Mouse (Mus musculus) urinary bladder, postnatal 25 days (tissue): ENCODE measurements around the gene Ctnnd2.

Source experiments
- DNase-seq: peaks from one replicate; pipeline ENCODE4 v3.0.0; 2022; ENCODE audit warnings: low spot score

Gene Ctnnd2

GRCm38 (mm10) chr15:30240881-30241280 lies 68.5 kb downstream of the Ctnnd2 start:
- DNase-seq: no peak

DNA sequence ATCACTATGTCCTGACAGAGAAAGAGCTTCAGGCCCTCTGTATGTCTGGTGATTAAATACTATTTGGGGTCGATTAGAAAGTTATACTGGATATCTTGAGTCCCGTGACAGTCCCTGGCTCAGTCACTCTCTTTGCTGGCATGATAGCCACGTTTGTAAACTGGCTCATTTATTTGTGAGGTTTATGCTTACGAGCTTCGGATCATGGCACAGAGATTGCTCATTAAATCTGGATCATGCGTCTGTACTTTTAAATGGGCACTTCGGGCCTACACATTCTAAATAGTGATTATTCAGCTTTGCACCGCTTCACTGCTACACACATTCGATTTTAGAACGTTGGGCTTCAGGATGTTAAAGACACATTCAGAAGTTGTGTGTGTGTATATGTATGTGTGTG lies 96.4 kb downstream of the Ctnnd2 start:
- DNase-seq: no peak

DNA sequence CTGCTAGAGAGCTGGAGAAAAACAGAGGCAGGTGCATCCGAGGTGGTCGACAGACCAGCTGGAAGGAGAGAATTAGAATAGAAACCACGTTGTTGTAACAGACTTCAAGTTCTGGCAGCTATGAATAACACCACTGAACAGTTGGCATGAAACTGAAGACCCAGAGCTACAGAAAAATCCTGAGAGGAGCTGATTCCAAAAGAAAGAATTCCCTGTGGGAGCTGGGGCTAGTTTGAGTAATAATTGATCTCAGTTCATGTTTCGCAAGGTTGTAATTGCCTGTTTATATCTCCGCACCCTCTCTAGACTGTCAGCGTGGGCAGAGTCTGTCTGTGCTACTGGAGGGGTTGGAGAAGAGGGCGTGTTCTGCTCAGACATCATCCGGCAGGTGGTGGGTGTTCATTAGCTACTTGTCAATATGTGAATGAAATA lies 98.8 kb downstream of the Ctnnd2 start:
- no peak for DNase-seq

DNA sequence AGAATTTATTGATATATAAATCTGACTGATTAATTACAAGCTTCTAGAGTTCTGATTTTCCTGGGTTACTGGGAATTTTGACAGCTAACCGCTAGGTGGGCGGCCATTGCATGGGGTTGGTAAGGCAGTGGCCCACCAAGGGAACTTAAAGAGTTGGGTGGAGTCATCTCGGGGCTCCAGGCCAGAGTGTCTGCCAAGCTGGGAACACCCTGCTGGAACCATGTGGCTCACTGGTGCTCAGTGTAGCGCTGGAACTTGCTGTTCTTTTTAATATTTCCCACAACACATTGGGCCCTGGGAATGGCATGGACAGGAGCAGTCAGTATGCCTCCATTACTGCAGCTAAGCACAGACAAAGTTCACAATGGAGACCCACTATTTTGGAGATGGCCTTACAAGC lies 99.9 kb downstream of the Ctnnd2 start:
- no peak for DNase-seq

DNA sequence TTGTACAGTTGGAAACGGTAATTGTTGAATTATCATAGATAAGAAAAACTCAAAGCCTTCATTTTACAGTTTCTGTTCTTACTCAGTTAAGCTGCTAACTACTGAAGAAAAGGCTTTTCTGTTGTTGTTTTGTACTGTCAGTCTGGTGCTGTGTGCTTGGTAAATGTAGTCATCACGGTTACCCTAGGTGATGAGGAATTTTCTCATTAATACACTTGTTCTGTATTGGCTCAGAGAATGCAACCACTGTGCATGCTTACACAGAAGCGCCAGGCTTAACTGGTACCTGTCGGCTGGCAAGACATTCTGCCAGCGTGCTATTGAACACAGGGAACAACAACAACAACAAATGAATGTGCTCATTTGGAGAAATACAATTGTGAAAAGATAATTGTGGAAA lies 103.3 kb downstream of the Ctnnd2 start:
- DNase-seq: no peak

DNA sequence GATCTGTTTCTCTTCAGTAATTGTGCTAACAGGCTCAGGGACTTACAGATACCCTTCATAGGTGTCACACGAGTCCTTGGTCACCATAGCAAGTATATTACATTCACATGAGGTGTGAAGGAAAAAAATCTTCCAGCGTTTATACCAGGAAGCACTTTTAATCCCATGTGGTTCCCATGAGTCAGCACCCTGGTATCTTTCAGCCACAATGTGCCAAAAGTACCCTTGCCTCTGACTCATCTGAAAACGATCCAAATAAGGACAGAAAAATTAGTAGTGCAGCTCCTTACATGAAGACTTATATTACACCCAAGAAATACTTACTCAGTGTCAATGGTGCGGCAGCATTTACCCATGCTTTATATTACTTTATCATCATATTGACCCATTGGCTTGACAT lies 104.3 kb downstream of the Ctnnd2 start:
- DNase-seq: no peak

GRCm38 (mm10) chr15:30278610-30279009 lies 106.2 kb downstream of the Ctnnd2 start:
- DNase-seq: no peak

GRCm38 (mm10) chr15:30285572-30286244 lies 113.3 kb downstream of the Ctnnd2 start:
- DNase-seq: no peak

DNA sequence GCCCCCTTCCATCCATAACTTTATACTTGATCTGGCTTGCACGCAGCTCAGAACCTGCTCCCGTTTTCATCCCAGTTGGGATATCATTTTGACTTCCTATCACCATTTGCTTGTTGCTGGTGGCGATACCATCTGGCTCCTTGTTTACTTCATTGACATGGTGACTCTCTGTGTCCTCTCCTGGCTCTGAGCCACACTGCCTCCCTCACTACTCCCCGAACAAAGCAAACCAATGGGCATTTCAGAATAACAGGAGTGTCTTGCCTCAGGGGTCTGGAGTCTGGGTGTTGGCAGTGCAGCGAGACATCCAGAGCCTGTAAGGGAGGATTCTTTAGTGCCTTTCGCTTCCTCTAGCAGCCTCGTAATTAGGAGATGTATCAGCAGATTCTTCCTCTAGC lies 113.9 kb downstream of the Ctnnd2 start:
- DNase-seq: no peak

- no peak for DNase-seq
Measured at GRCm38 (mm10) chr15:30302824-30303223, 130.4 kb downstream of the Ctnnd2 start.

DNA sequence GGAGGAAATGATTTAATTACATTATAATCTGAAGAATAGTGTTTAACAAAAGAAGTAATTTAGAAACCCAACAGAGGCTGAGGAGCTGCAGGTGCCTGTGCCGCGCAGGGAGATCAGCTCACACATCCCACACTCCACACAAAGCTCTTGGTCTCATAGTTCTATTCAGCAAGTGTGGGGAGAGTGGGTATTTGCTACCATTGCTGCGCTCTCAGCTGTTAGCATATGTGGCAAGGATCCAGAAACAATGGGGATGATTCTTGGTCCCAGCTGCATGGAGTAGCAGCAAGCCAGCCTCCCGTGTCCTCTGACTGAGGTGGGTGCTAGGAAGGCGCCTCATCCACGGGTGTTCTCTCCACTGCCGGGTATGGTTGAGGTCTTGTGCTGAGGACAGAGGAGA lies 134.0 kb downstream of the Ctnnd2 start:
- no peak for DNase-seq

DNA sequence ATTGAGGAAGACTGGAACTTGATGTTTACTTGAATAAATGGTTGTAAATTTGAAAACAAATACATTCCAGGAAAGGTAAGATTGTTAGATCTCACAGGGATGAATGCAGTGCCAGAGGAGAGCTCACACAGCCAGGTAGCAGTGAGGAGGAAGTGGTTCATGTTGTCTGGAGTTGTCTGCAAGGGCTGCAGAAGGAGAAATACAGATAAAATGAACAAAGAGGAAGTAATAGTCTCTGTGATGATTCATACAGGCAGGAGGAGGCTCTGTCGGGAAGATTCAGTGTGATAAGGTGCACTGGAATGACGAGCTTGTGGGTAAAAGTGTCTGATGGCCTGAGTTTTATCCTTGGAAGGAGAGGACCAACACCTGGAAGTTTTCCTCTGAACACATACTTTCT lies 150.2 kb downstream of the Ctnnd2 start:
- no peak for DNase-seq

GRCm38 (mm10) chr15:30333336-30334310 lies 161.2 kb downstream of the Ctnnd2 start:
- DNase-seq: no peak

DNA sequence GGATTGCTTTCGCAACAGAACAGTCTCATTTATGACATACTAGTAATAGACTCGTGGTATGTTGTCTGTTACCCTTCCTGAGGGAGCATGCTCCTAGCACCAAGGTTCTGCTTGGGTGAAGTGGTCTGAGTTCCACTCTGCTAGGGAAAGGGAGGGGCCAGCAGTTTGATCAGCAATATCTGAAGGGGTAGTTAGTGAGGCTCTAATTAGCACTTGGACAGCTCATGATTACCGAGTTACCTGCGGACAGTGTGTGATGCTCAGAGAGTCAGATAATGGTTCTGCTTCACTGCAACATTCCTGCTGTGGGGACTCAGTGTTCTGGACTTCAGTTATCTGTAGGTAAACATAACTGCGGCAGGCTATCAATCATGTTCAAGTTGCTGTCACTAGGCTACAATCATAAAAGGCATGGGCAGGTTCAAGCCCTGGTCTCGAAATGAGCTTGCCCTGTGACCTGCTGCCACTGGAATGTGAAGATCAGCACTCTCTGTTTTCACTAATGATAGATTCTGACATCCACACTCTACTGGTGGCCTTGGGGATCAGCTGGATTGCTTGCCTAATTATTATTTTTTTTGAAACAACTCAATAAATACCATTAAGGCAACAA lies 166.3 kb downstream of the Ctnnd2 start:
- no peak for DNase-seq

GRCm38 (mm10) chr15:30345754-30346153 lies 173.4 kb downstream of the Ctnnd2 start:
- DNase-seq: peak; percentile 38

GRCm38 (mm10) chr15:30364491-30364890 lies 192.1 kb downstream of the Ctnnd2 start:
- no peak for DNase-seq

DNA sequence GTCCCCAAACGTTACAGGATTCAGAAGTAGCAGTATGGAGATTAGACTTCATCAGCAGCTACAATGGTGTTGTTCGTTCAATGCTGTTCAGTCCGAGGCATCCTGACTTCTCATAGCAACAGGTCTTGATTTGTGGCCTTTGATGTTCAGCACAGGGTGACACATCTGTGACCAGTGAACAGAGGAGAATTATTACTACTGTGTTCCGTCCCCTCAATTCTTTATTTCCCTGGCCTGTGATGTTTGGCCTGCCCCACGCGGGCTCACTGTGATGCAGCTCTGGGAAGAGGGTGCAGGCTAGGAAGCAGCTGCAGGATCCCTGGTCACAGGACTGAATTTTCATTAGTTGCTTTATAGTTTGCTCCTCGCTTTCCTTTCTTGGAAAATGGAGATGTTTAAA lies 197.6 kb downstream of the Ctnnd2 start:
- no peak for DNase-seq

- DNase-seq: no peak
Measured at GRCm38 (mm10) chr15:30371151-30371550, 198.8 kb downstream of the Ctnnd2 start.

DNA sequence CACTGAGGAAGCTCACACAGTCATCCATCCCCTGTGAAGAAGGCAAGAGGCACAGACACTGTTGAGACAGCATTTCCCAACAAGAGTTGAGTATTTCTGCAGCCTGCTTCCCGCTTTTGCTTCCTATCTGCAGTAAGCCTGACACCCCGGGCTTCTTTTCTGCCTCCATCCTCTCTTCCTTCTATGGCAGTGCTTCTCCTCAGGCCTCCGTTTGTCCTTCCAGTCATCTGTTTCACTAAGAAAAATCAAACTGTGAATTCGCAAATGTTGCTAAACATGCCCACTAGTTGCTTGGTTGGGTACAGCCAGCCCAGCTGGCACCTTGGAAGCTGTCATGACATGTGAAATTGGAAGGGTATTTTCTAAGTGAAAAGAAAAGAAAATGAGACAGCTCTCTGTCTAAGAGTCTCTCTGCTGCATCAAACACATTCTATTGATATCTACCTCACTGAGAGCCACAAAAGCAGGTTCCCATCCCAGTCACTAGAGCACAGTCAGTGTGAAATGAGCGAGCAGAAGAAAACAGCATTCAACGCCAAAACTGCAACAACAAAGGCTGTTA lies 201.3 kb downstream of the Ctnnd2 start:
- DNase-seq: no peak

DNA sequence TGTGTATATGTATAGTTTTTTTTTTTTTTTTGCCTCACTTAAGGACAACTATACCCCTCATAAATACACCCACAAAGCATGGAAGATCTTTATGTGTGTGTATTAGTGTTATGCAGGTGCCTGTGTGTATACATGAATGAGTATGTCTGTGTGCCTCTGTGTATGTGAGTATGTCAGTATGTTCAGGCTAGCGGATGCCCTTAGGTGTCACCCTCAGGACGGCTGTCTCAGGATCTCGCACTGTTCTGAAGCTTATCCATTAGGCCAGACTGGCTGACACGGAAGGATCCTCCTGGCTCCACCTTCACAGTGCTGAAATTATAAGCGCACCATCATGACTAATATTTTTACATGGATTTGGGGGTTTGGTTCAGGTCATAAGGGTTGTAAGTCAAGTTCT lies 202.5 kb downstream of the Ctnnd2 start:
- DNase-seq: no peak

DNA sequence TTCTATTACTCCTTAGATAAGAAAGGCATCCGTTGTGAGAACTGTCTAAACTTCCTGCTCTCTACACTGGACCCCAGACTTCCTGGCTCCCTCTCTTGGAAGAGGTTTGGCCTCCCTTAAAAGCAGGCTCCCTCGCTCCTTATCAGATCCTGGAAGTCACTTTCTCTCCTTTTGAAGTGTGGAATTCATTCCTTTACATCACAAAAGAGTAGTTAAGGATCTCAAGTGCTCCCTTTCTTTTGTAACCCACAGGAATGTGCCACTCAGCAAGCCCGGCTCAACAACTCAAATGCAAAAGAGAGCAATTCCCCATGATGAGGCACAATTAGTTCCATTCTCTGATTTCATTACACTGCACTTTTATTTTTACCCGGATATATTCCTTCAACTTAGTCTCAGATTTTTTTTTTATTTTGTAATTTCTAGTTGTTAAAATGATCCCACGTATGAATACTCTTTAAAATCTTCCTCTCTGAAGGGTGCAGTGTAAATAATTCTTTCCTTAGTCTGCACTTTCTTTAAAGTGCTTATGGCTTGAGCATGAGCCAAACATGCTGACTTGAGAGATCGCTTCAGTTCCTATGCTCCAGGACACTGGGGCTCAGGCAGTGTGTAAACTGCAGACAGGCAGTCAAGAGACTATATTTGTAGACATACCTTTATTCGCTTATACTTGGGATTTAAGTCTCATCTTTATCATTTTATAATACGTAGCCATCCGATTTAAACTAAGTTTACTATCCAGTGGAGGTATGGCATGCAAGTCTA lies 210.9 kb downstream of the Ctnnd2 start:
- DNase-seq: no peak

GRCm38 (mm10) chr15:30384386-30384785 lies 212.0 kb downstream of the Ctnnd2 start:
- no peak for DNase-seq
